Mouse (Mus musculus) limb, embryonic 13.5 days (tissue): ENCODE measurements at regions not wholly inside any gene's neighbourhood (a gene's known extent, or its start where the extent isn't known, plus 50 kb on each side); places are given as distances from the start of the nearest gene placed in this dataset.
"Not testable (repeated sequence)": the region's sequence is repeated elsewhere in the genome, so short reads cannot be mapped to it uniquely, and the experiment has no call there.

ENCODE experiments used
- ATAC-seq: fragments of 200-750 bp; cut with Nextera tagmentation; 2 replicates; pipeline ENCODE4 v1.8.0; 2017; ENCODE audit warnings: low read depth, moderate number of reproducible peaks, moderate TSS enrichment; ENCODE audit not compliant: low FRiP score
- H3K27ac ChIP-seq: fragments of 300-500 bp; sonication (generic); 2 replicates; pipeline ENCODE4 v1.5.1; 2015; ENCODE audit warnings: inconsistent platforms, mild to moderate bottlenecking, moderate library complexity
- H3K27me3 ChIP-seq: fragments of 300-500 bp; sonication (generic); 2 replicates; pipeline ENCODE4 v1.6.1; 2015; ENCODE audit warnings: mild to moderate bottlenecking, inconsistent platforms
- H3K36me3 ChIP-seq: fragments of 300-500 bp; sonication (generic); 2 replicates; pipeline ENCODE4 v1.6.1; 2015; ENCODE audit warnings: inconsistent platforms, mild to moderate bottlenecking, moderate library complexity
- H3K4me1 ChIP-seq: fragments of 300-500 bp; sonication (generic); 2 replicates; pipeline ENCODE4 v1.6.1; 2015; ENCODE audit warnings: inconsistent platforms
- H3K4me2 ChIP-seq: fragments of 300-500 bp; sonication (generic); replicated peaks from 2 replicates; pipeline ENCODE4 v1.6.1; 2015; ENCODE audit warnings: inconsistent platforms, mild to moderate bottlenecking, moderate library complexity
- H3K4me3 ChIP-seq: fragments of 300-500 bp; sonication (generic); 2 replicates; pipeline ENCODE4 v1.5.1; 2015; ENCODE audit warnings: moderate library complexity, mild to moderate bottlenecking, inconsistent platforms
- H3K9ac ChIP-seq: fragments of 300-500 bp; sonication (generic); 2 replicates; pipeline ENCODE4 v1.6.1; 2015; ENCODE audit warnings: mild to moderate bottlenecking, inconsistent platforms
- H3K9me3 ChIP-seq: fragments of 300-500 bp; sonication (generic); 2 replicates; pipeline ENCODE4 v1.6.1; 2016; ENCODE audit warnings: inconsistent platforms
- WGBS: fragments of 180-500 bp; shearing (Covaris S2); methylation state at CpG from one replicate; pipeline ENCODE4 v1.1.7; 2015; 5-methylcytosine and 5-hydroxymethylcytosine counted together

DNA sequence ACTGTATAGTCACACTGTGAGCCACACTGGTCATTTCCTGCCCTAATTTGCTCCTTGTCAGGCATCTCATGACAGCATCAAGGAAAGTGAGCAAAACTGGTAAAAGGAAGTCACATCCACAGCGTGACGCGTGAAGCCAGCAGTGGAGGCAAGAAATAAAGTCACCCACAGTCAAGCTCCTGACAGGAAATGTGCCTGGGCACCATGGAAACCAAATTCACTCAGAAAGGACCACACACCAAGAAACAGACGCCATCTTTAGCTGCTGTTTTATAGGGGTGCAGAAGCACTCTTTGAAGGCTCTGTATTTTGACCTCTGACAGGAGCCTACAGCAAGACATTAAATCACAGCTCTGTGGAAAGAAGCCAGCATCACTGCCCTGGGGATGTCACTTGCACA lies 115.4 kb upstream of the Rybp start:
- H3K9ac ChIP-seq = no peak overlapping the region
- 9% methylated on average over 4 of the region's 4 CpGs for WGBS
- ATAC-seq = no peak
- H3K4me2 ChIP-seq = no peak overlapping the region
- no peaks in the 10 kb centered on the region for H3K27me3 ChIP-seq
- no peaks in the 10 kb centered on the region for H3K36me3 ChIP-seq
- no peaks in the 10 kb centered on the region for H3K9me3 ChIP-seq
- H3K4me3 ChIP-seq = no peak overlapping the region
- peaks cover 12% of the 10 kb centered on the region for H3K4me1 ChIP-seq
- H3K27ac ChIP-seq = no peak overlapping the region

DNA sequence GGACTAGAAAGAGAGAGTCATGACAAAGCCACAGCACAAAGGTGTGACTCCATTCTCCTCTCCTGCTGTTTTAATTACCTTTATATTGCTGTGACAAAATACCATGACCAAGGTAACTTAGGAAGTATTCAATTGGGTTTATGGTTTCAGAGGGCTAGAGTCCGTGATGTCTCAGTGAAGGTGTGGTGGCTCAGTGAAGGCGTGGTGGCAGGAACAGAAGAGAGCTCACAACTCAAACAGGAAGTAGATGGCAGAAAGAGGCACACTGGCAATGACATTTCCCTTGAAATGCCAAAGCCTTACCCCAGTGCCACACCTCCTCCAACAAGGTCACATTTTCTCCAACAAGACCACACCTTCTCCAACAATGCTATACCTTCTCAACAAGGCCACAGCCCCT lies 114.4 kb upstream of the Rybp start:
- H3K4me3 ChIP-seq = no peak overlapping the region
- no peaks in the 10 kb centered on the region for H3K9me3 ChIP-seq
- no peak overlapping the region for H3K4me2 ChIP-seq
- peaks cover 14% of the 10 kb centered on the region for H3K4me1 ChIP-seq
- WGBS = 84% methylated on average over 2 of the region's 2 CpGs
- no peak for ATAC-seq
- no peaks in the 10 kb centered on the region for H3K36me3 ChIP-seq
- H3K27ac ChIP-seq = no peak overlapping the region
- H3K27me3 ChIP-seq = no peaks in the 10 kb centered on the region
- no peak overlapping the region for H3K9ac ChIP-seq

DNA sequence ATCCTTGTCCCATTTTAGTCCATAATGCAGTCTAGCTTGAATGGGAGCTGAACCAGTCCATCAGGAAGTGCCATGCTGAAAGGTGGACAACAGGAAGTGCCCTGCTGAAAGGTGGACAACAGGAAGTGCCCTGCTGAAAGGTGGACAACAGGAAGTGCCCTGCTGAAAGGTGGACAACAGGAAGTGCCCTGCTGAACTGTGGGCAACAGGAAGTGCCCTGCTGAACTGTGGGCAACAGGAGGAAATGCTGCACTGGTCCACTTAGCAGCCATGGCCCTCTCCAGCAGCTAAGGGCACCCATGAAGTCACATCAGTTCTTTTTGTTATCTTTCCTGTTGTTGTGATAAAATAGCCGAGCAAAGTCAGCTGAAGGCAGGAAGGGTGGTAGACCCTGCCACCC lies 112.1 kb upstream of the Rybp start:
- ATAC-seq, H3K27ac ChIP-seq, H3K4me3 ChIP-seq, H3K27me3 ChIP-seq, H3K9ac ChIP-seq, H3K4me2 ChIP-seq, H3K36me3 ChIP-seq, H3K9me3 ChIP-seq: not testable (repeated sequence)
- peaks cover 21% of the 10 kb centered on the region for H3K4me1 ChIP-seq
- 93% methylated on average over 1 of the region's 1 CpGs for WGBS

DNA sequence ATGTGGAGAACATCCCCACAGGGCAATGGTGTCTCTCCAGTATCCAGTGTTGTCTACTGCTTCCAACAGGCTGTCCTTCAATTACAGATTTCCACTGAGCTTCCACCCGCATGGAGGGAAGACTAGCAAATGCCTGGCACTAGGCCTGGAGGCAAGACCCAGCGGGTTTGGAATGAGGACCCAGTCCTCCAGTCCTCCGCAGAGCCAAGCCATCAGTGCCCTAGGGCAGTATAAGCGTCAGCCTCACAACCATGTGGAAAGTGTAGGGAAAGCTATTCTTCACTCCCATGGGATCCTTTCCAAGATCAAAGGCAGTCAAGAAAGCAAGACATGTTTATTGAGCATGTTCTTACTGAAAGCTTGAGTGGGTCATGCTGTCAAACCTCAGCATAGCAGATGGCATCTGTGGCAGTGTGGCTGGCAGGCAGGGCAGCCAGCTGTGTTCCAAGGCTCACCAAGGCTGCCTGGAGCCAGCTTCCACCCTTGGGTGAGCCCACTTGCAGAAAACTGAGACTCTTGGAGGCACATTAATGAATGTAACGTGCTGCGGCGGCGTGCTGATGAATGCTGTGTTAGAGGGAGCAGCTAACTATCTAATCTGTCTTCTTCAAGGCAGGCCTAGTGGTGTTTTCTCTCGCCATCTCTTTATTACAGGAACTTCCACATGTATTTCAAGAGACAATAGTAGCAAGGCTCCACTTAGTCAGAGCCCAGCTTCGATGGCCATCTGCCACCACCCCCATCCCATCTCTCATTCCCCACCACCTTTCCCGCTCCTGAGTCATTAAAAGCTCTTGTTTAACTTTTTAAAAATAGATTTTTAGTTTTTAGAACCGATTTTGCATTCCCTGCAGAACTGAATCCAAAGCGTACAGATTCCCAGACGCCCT lies 109.3 kb upstream of the Rybp start:
- peaks cover 10% of the 10 kb centered on the region for H3K4me1 ChIP-seq
- H3K36me3 ChIP-seq = no peaks in the 10 kb centered on the region
- H3K4me3 ChIP-seq = no peak overlapping the region
- no peak overlapping the region for H3K27ac ChIP-seq
- H3K9me3 ChIP-seq = peaks cover 3% of the 10 kb centered on the region; the same call in 1 of the 2 replicates
- no peak overlapping the region for H3K9ac ChIP-seq
- no peak overlapping the region for H3K4me2 ChIP-seq
- 69% methylated on average over 14 of the region's 14 CpGs for WGBS
- no peaks in the 10 kb centered on the region for H3K27me3 ChIP-seq
- ATAC-seq = no peak

DNA sequence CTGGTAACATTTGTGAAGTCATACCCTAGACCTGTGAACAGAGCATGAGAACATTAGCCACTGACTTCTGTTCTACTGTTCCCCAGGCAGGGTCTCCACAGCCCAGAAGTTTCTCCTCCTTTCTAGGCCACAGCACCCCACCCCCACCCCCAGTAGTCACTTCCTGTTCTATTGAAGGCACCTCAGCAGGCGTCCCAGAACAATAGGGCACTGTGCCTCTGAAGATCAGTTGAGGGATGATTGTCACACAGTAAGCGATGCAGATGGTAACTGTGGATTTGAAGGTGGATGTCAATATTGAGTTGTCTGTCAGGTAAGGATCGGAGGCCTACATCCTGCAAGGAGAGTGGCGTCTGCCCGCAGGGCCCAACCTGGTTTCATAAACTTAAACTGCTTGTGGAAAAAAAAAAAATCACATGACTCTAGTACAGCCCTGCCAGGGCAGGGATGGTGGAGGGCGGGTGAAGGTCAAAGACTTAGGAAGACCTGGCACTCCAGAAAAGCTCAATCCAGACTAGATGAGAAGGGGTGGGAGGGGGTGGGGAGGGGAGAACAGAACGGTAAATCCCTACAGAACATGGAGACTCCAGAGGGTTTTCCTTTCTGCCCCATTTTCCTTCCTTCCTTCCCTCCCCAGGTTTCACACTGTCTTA lies 103.1 kb upstream of the Rybp start:
- H3K9ac ChIP-seq = no peak overlapping the region
- no peak overlapping the region for H3K4me3 ChIP-seq
- no peak for ATAC-seq
- 89% methylated on average over 7 of the region's 7 CpGs for WGBS
- peaks cover 6% of the 10 kb centered on the region; the same call in 1 of the 2 replicates for H3K9me3 ChIP-seq
- no peak overlapping the region for H3K27ac ChIP-seq
- H3K4me2 ChIP-seq = no peak overlapping the region
- H3K36me3 ChIP-seq = no peaks in the 10 kb centered on the region
- H3K27me3 ChIP-seq = no peaks in the 10 kb centered on the region
- H3K4me1 ChIP-seq = peaks cover 19% of the 10 kb centered on the region

DNA sequence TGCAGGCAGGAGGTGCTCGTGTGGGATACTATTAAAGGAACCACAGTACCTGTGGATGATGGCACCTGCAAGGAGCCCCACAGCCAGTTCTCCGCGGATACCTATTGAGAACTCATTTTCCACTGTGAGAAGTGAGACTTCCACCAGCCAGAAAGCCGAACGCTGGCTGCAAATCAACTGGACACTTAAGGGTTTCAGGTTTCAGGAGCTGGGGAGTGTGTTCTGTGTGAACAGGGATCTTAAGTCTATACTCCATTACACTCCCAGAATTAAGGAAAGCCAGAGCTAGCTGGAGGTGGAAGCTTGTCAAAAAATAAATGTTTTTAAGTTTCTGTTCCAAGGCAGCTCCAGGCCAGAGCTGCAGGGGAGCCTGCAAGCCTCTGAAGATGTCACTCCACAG lies 99.8 kb upstream of the Rybp start:
- peak overlapping the region; percentile 48; the same call in 1 of the 2 replicates for H3K27ac ChIP-seq
- H3K27me3 ChIP-seq = no peaks in the 10 kb centered on the region
- H3K9ac ChIP-seq = no peak overlapping the region
- H3K4me2 ChIP-seq = peak overlapping the region; percentile 34; the same call in 1 of the 2 replicates
- H3K4me1 ChIP-seq = peaks cover 17% of the 10 kb centered on the region
- H3K4me3 ChIP-seq = no peak overlapping the region
- no peaks in the 10 kb centered on the region for H3K36me3 ChIP-seq
- ATAC-seq = peak; percentile 67; the same call in 1 of the 2 replicates
- H3K9me3 ChIP-seq = 0 out of 2 replicates have a peak, but pooled peaks cover 3% of the 10 kb centered on the region
- 6% methylated on average over 5 of the region's 5 CpGs for WGBS

DNA sequence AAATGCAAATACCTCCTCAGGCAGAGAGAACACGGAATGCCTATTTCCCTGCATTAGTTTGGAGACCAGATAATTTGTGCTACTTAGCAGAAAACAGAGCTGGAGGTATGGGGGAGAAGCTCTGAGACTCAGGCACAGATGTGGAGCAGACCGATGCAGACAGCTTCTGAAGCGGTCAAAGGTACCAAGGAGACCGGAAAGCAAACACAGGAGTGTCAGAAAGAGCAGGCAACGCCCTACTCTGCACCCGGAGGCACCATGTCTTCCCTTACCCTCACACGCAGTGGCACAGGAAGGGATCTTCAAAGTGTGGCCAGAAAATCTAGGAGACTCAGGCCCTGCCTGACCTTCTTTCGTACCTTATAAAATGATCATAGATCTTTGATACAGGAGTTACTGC lies 98.4 kb upstream of the Rybp start:
- H3K9ac ChIP-seq = no peak overlapping the region
- H3K4me3 ChIP-seq = no peak overlapping the region
- ATAC-seq = no peak
- no peaks in the 10 kb centered on the region for H3K27me3 ChIP-seq
- no peak overlapping the region for H3K4me2 ChIP-seq
- H3K9me3 ChIP-seq = 0 out of 2 replicates have a peak, but pooled peaks cover 3% of the 10 kb centered on the region
- H3K4me1 ChIP-seq = peaks cover 24% of the 10 kb centered on the region
- H3K36me3 ChIP-seq = no peaks in the 10 kb centered on the region
- H3K27ac ChIP-seq = no peak overlapping the region
- 48% methylated on average over 8 of the region's 8 CpGs for WGBS

DNA sequence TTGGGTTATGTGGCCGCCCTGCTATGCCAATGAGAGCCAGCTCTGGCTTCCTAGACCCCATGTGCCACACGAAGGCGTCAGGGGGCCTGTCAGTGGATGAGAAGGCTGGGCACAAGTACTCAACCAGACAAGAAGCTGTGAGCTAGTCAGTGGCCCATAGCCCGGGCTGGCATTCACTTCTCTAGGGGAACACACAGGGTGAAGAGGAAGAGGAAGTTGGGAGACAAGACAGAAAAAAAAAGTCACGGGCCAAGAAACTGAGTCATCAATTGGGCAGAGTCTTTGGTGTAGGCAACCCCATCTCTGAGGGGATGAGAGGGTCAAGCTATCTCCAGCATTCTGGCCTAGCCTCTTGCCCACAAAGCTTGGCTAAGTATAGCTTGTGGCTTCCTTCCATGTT lies 93.8 kb upstream of the Rybp start:
- no peak for ATAC-seq
- H3K4me1 ChIP-seq = peaks cover 40% of the 10 kb centered on the region
- H3K4me2 ChIP-seq = 0 out of 2 replicates have a peak overlapping the region, but pooled peaks have one; percentile 17
- no peak overlapping the region for H3K4me3 ChIP-seq
- no peak overlapping the region; the same call in 1 of the 2 replicates for H3K27ac ChIP-seq
- H3K36me3 ChIP-seq = no peaks in the 10 kb centered on the region
- H3K9ac ChIP-seq = no peak overlapping the region
- no peaks in the 10 kb centered on the region for H3K9me3 ChIP-seq
- 78% methylated on average over 5 of the region's 5 CpGs for WGBS
- H3K27me3 ChIP-seq = 0 out of 2 replicates have a peak, but pooled peaks cover 1% of the 10 kb centered on the region

DNA sequence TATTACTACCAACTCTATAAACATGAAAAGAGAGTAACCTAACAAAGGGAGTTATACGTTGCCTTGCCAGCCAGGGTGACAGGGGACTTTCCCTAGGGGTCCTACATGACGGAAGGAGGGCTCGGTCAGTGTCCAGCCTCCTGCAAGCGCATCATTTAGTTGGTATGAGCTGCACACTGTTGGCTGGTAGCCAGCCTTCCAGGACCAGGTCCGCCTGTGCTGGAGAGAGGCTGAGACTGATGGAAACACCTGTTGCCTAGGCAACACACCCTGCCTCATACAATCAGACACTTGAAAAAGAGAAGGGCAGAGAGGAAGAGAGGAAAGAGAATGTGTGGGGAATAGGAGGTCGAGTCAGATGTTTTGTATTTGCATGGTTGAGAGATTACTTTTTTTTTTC lies 93.3 kb upstream of the Rybp start:
- WGBS = 21% methylated on average over 6 of the region's 6 CpGs
- Histone ChIP-seq H3K36me3 (no peaks in the 10 kb centered on the region), H3K4me1 (peaks cover 38% of the 10 kb centered on the region), H3K4me2 (peak overlapping the region; percentile 17), H3K9me3 (no peaks in the 10 kb centered on the region), H3K4me3 (no peak overlapping the region), H3K27me3 (0 out of 2 replicates have a peak, but pooled peaks cover 3% of the 10 kb centered on the region), H3K9ac (no peak overlapping the region), H3K27ac (peak overlapping the region; percentile 52)
- peak; percentile 55 for ATAC-seq

DNA sequence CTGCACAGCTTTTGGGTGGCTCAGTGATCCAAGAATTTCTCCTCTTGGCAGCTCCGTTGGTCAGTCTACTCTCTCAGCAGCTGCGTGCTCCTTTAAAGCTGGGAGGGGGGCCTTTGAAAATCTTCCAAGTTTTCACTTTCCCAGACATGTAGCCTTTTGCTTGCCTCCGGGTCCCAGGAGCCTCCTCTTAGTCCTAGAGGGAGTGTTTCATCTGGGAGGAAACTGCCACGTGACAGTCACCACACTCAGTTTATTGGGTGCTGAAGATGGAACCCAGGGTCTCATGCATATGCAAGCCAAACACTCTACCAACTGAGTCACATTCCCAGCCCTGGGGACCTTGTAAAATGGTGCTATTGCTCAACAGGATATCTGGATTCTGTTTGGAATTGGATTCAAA lies 92.5 kb upstream of the Rybp start:
- WGBS = 18% methylated on average over 4 of the region's 4 CpGs

DNA sequence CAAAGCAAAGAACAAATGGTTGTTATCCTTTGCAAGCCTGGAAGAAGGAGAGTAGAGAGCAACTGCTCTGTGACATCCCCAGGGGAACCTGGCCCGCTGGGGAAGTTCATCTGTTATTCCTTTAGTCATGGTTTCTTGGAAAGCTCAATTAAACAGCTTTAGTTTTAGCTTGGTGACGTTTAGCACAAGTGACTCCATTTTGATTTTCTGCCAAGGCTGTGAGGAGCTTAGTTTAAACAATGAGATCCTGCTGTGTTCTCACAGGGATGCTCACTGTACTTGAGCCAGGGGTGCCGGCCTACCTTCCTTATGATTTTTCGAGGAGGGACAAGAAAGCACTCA lies 91.2 kb upstream of the Rybp start:
- Histone ChIP-seq H3K27me3 (0 out of 2 replicates have a peak, but pooled peaks cover 3% of the 10 kb centered on the region), H3K9ac (no peak overlapping the region), H3K9me3 (0 out of 2 replicates have a peak, but pooled peaks cover 3% of the 10 kb centered on the region), H3K4me2 (no peak overlapping the region), H3K4me1 (peaks cover 38% of the 10 kb centered on the region), H3K36me3 (no peaks in the 10 kb centered on the region), H3K4me3 (no peak overlapping the region), H3K27ac (no peak overlapping the region)
- 57% methylated on average over 4 of the region's 4 CpGs for WGBS
- no peak for ATAC-seq

More for the DNA sequence above, 92.5 kb upstream of the Rybp start:
- Histone ChIP-seq H3K27me3 (0 out of 2 replicates have a peak, but pooled peaks cover 3% of the 10 kb centered on the region), H3K4me3 (no peak overlapping the region), H3K36me3 (no peaks in the 10 kb centered on the region), H3K4me1 (peaks cover 38% of the 10 kb centered on the region), H3K9ac (no peak overlapping the region), H3K9me3 (no peaks in the 10 kb centered on the region), H3K4me2 (peak overlapping the region; percentile 17), H3K27ac (peak overlapping the region; percentile 52; the same call in 1 of the 2 replicates)
- peak; percentile 66; the same call in 1 of the 2 replicates for ATAC-seq

DNA sequence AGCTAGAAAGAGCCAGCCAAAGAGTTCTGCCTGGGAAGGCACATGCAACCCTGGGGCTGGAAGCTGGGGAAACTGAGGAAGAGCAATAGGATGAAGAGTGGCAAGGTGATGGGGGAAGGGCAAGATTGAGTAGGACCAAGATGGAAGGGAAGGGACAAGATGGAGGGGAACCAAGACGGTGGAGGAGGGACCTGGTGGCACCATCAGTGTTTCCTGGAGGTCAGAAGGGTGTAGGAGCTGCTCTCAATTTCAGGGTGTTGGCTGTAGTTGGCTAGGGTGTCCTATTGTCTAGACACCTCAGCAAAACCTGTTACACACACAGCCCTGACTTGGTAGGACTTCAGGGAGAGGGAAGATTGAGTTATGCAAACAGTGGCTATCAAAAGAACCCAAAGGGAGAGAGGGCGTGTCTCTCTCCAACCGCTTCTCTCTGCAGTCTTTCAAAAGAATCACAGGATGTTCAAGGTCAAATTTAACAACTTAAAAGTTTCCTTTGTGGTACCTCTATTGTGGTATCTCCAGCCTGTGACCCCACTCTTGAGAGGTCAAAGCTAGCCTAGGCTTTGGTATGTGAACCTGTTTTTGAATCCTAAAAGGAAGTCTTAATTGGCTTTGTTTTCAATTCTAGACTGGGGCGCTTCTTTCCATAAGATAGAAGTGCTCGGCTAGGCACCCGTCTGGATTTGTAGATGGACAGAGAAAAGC lies 90.7 kb upstream of the Rybp start:
- Histone ChIP-seq H3K9ac (no peak overlapping the region), H3K9me3 (0 out of 2 replicates have a peak, but pooled peaks cover 3% of the 10 kb centered on the region), H3K36me3 (no peaks in the 10 kb centered on the region), H3K4me3 (no peak overlapping the region), H3K27ac (no peak overlapping the region), H3K27me3 (0 out of 2 replicates have a peak, but pooled peaks cover 3% of the 10 kb centered on the region), H3K4me1 (peaks cover 38% of the 10 kb centered on the region), H3K4me2 (no peak overlapping the region)
- 74% methylated on average over 6 of the region's 6 CpGs for WGBS
- ATAC-seq = no peak
